Mouse (Mus musculus) embryo, embryonic 10.5 days (tissue): ENCODE measurements around the gene Tmem115.
"Not testable (repeated sequence)": the region's sequence is repeated elsewhere in the genome, so short reads cannot be mapped to it uniquely, and the experiment has no call there.

Source experiments
- DNase-seq: peaks from one replicate; pipeline ENCODE4 v3.0.0-alpha.2; 2015; ENCODE audit warnings: low spot score

Gene Tmem115

DNA sequence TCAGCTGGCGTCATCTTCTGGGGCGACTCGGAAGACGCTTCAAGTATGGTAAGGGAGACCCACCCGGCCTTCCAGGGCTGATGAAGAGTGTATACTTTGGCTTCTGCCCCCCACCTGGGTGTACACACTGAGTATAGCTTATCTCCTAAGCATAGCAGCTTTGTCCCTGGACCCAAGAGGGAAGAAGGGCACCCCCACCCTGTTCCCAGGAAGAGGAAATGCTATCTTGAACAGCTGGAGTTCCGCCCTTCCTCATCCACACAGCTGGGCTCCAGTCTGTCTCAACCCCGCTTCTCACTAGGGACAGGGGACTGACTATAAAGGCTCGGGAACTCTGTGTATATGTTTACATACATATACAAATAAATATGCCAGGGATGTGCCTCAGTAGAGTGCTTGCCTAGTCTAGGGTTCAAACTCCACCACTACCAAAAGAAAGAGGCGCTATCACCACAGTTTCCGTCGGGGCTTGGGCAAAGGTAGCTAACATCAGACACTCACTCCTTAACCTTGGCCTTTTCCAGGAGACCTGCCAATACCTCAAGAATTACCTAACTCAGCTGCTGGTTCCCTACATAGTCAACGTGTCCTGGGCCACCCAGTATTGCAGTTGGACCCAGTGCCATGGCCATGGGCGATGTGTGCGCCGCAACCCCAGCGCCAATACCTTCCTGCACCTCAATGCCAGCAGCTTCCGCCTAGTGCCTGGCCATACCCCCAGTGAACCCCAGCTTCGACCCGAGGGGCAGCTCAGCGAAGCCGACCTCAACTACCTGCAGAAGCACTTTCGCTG is 38.0 kb downstream of the Tmem115 start:
- no peak for DNase-seq

DNA sequence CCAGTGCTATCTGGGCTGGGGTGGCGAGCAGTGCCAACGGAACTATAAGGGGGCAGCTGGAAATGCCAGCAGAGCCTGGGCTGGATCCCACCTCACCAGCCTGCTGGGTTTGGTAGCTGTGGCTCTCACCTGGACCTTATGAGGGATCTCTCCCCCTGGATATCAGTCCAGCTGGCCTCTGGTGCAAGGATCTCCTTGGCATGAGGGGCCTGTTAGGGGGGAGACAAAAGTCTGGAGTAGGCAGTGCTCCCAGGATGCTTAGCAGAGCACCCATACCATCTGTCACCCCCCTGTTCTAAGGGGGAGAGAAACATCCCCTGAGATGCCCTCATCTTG is 38.5 kb downstream of the Tmem115 start:
- no peak for DNase-seq

GRCm38 (mm10) chr9:107573774-107574173 is 40.0 kb downstream of the Tmem115 start:
- not testable (repeated sequence) for DNase-seq

- peak; percentile 28 for DNase-seq
Observed at GRCm38 (mm10) chr9:107575579-107576356, 42.0 kb downstream of the Tmem115 start.

- DNase-seq: peak; percentile 92
Observed at GRCm38 (mm10) chr9:107576357-107577107, 42.8 kb downstream of the Tmem115 start, which contains the start of gene Hyal1. Gene Hyal1 (plus strand): TSS chr9:107576927.

DNA sequence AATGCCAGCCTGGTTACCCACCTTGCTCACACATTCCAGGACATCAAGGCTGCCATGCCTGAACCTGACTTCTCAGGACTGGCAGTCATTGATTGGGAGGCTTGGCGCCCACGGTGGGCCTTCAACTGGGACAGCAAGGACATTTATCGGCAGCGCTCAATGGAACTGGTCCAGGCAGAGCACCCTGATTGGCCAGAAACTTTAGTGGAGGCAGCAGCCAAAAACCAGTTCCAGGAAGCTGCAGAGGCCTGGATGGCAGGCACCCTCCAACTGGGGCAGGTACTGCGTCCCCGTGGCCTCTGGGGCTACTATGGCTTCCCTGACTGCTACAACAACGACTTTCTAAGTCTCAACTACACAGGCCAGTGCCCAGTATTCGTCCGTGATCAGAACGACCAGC is 44.1 kb downstream of the Tmem115 start:
- no peak for DNase-seq

- DNase-seq: no peak
Observed at GRCm38 (mm10) chr9:107578587-107578986, 44.8 kb downstream of the Tmem115 start, which contains the start of gene Naa80. Gene Naa80 (plus strand): TSS chr9:107578887.

DNA sequence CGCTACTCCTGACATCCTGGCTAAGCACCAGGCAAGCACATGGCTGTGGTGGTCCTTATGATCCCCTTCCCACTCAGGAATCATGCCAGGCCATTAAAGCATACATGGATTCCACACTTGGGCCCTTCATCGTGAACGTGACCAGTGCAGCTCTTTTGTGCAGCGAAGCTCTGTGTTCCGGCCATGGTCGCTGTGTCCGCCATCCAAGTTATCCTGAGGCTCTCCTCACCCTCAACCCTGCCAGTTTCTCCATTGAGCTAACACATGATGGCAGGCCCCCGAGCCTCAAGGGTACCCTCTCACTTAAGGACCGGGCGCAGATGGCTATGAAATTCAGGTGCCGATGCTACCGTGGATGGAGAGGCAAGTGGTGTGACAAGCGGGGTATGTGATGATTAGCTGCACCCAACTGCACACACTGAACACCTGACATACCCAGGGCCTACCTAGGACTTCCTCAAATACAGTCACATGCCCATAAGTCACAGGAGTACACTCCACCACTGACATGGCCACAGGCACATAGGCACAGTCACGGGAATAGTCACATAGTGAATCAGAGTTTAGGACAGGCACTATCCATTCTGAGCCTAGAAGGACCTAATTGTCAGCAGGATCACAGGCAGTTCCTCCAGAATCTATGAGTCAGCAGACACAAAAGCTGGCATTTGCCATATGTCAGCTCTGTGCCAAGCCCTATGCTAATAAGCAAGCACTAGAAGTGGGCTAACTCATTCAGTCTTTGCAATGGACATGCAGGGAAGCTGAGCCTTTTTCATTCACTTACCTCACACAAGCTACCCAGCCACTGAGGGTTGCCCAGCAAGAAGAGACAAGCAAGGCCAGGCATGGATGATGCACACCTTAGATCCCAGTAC is 45.5 kb downstream of the Tmem115 start:
- no peak for DNase-seq

- DNase-seq: peak; percentile 92
Observed at GRCm38 (mm10) chr9:107580501-107581317, 47.0 kb downstream of the Tmem115 start, which contains the start of gene Hyal3. Gene Hyal3 (plus strand): TSS chr9:107580818.

GRCm38 (mm10) chr9:107581584-107581983 is 47.8 kb downstream of the Tmem115 start:
- DNase-seq: no peak

GRCm38 (mm10) chr9:107582509-107583062 is 48.8 kb downstream of the Tmem115 start:
- DNase-seq: no peak

- DNase-seq: no peak
Observed at GRCm38 (mm10) chr9:107583174-107583573, 49.4 kb downstream of the Tmem115 start.

- DNase-seq: no peak
Observed at GRCm38 (mm10) chr9:107586504-107586903, 52.8 kb downstream of the Tmem115 start.

- DNase-seq: peak; percentile 100
Observed at GRCm38 (mm10) chr9:107586974-107587832, 53.5 kb downstream of the Tmem115 start, which contains the start of gene Ifrd2. Gene Ifrd2 (plus strand): TSS chr9:107587642.

DNA sequence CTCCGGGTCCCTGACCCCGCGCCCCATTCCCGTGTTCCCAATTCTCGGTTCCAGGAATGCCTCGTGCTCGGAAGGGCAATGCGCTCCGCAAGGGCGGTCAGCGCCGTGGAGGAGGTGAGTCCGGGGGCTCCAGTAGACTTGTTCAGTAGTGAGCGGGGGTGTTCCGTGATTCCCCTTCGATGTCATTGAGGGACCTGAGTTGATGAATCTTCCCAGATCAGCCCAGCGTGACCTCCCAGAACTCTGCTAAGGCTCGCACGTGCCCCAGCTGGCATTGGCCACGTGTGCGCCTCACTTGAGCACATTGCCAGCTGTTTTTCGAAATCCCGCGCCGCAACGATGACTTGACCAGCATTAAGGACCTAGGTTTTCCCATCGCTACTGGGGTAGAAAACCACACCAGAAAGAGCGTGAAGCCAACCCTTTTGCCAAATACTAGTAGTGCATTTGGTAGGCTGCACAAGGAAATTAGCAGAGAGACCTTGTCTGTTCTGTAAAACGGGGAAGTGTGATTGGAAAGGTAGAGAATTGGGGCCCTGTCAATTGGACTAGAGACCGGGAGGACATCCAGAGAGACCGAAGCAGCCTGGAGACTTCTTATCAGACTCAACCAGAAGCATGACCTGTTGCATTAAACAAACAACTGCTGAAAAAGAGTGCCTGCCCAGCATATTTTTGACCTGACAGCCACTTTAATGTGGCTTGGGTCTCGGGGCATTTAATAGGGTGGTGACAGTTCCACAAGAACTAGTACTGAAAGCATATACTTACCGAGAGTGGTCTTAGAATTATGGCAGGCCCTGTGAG is 54.3 kb downstream of the Tmem115 start:
- DNase-seq: peak; percentile 71
